Mouse (Mus musculus) adrenal gland, postnatal 25 days (tissue): ENCODE data around the gene Nsun5. TPM values are rescaled to one million over a fixed set of nuclear protein-coding genes. Genes with fewer than 3 reads are reported as not detected.
A peak's percentile ranks its signal among the peaks of the same experiment; 100 is the strongest.
"Not testable (repeated sequence)": the region's sequence is repeated elsewhere in the genome, so short reads cannot be mapped to it uniquely, and the experiment has no call there.

ENCODE experiments used
- DNase-seq: peaks from one replicate; pipeline ENCODE4 v3.0.0; 2021; ENCODE audit warnings: mixed read lengths
- long read RNA-seq: library from polyadenylated mRNA; stranded (forward); transcript quantifications from one replicate; pipeline ENCODE4 v2.0.0, GENCODE M21; 2021
- total RNA-seq: library from RNA; stranded (reverse); gene quantifications from 2 replicates; pipeline ENCODE4 v1.2.3, GENCODE M21; 2021

Nsun5 gene
- total RNA-seq, result 22.6 and 25.0 TPM in 2 replicates
- long read RNA-seq, transcript Nsun5-201 (10 exons, 2,243 nt), result major isoform, 18 of 42 reads
- long read RNA-seq, partial matches to known transcripts, result 11 of 42 reads
- long read RNA-seq, other reads (novel, unspliced or antisense), result 13 of 42 reads

DNA sequence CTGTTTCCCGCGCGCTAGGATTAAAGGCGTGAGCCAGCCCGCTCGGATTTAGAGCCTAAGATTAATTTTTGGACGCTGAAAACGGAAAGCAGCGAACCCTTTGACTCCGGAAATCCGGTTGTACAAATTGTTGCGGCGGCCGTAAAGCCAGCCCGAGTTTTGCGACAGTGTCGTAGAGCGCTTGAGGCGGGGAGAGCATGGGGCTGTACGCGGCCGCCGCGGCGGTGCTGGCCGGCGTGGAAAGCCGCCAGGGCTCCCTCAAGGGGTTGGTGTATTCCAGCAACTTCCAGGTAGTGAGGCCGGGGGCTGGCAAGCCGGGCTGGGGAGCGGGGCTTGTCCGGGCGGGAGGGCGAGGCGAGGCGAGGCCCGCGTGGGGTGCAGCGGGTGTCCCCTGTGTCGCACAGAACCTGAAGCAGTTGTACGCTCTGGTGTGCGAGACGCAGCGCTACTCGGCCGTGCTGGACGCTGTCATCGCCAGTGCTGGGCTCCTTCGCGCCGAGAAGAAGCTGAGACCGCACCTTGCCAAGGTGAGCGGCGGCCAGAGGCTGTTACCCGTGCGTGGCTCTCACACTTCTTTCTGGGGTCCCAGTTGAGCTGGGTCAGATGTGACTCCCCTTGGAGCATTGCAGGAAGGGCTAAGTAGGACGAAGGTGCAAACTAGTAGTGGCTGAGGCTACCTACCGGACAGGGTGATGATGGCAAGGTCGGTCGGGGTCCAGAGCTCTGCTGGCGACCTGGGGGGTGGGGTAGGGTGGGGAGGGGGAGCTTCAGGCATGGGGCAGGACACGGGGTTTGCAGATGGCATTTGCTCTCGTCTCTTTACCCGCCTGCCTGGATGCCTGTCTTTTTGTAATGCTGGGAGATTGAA lies at the start of gene Nsun5:
TSS of gene Nsun5 (plus strand) at position 167 of the 868 bp plus-strand sequence.
- DNase-seq, result peak; percentile 94

DNA sequence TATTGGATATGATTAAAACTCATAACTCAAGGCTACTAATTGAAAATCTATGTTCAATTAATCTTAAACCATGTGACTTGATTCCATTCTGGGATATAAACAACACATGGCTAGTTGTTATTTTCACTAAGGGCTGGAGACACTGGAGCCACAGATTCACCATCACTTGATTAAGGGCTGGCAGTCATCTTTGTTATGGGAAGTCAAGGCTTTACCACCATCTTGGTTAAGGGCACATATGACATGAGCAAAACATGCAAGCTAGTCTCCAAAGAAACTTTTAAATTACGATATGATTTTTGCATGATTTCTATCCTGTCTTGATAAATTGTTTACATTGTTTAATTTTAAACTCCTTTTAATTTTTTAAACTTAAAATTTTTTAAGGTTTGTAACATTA lies 47.6 kb upstream of the Nsun5 start:
- DNase-seq, result no peak

DNA sequence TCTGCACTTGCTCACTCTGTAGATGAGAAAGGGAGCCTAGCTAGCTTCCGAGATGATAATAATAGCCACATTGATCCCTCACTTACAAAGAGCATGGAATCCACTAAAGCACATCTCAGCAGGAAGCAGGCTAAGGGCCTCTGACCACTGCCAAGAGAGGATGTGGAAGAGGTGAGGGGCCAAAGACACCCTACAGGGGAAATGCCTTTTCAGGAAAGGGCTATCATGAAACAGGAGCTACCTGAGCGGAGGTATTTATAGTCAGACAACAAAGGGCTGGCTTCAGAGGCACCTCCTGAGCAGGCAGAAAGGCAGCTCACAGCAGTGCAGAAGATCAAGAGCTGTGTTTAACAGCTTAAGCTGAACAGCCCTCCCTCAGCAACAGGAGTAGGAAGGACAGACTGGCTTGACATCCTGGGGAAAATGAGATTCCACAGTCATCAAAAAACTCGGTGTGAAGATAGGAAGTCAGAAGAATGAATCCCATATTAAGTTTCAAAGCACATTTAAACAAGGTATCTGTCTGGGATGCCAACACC lies 43.6 kb upstream of the Nsun5 start:
- DNase-seq, result no peak

DNA sequence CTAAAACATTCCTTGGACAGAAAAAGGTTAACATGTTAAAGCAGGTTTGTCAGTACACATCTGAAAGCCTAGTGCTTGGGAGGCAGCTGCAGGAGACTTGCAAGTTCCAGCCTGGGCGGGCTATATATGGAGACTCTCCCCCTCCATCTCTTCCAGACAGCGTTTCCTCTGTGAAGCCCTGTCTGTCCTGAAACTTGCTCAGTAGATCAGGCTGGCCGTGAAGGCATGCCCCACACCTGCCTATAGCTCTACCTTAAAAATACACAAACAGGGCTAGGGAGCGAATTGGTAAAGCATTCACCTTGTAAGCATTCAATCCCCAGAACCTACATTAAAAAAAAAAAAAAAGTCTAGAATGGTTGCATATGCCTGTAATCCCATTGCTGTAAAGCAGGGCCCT lies 40.3 kb upstream of the Nsun5 start:
- no peak for DNase-seq

GRCm38 (mm10) chr5:135330201-135330600 lies 39.6 kb upstream of the Nsun5 start:
- DNase-seq, result no peak

- no peak for DNase-seq
Measured at GRCm38 (mm10) chr5:135331161-135331560, 38.6 kb upstream of the Nsun5 start.

- no peak for DNase-seq
Measured at GRCm38 (mm10) chr5:135337575-135337974, 32.2 kb upstream of the Nsun5 start.

- DNase-seq, result no peak
Measured at GRCm38 (mm10) chr5:135345989-135346388, 23.8 kb upstream of the Nsun5 start.

- DNase-seq, result no peak
Measured at GRCm38 (mm10) chr5:135346430-135346829, 23.3 kb upstream of the Nsun5 start.

- DNase-seq, result no peak
Measured at GRCm38 (mm10) chr5:135347511-135348011, 22.2 kb upstream of the Nsun5 start.

GRCm38 (mm10) chr5:135349862-135350261 lies 19.9 kb upstream of the Nsun5 start, which contains the start of gene Fkbp6:
TSS of gene Fkbp6 (minus strand) at chr5:135350044.
- no peak for DNase-seq

DNA sequence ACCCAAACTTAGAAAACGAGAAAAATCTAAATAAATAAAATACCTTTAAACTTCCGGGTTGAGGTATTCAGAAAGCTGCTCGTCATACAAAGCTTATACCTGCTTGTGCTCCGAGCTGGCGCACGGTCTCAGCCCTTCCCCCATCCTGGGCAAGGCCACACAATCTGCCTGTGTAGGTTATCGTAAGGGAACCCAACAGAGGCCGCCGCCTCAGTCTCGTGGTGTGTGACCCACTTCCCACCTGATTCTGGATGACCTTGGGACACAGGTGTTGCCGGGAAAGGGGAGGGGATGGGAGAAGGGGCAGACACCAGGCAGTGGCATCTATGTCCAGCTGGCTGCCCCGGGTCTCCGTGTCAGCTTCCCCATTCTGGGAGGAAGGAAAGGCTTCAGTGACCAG lies 18.1 kb upstream of the Nsun5 start:
- no peak for DNase-seq

DNA sequence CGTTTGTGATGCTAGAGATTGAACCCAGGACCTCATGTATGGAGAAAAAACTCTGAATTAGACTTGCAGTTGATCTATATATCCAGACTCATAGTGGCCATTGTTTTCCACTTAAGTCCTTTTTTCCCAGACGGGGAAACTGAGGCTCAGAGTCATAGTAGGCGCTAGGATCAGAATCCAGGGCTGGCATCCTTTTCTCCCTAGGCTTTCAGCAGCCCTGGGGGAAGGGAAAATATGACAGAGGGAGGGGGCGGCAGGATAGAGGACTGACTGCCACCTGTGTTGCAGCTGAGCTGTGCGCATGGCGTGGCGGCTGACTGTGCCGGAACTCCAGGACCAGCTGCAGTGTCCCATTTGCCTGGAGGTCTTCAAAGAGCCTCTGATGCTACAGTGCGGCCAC lies 16.8 kb upstream of the Nsun5 start, which contains the start of gene Trim50:
TSS of gene Trim50 (plus strand) at position 301 of the 400 bp plus-strand sequence.
- DNase-seq, result no peak

GRCm38 (mm10) chr5:135353564-135353963 lies 16.2 kb upstream of the Nsun5 start:
- no peak for DNase-seq

DNA sequence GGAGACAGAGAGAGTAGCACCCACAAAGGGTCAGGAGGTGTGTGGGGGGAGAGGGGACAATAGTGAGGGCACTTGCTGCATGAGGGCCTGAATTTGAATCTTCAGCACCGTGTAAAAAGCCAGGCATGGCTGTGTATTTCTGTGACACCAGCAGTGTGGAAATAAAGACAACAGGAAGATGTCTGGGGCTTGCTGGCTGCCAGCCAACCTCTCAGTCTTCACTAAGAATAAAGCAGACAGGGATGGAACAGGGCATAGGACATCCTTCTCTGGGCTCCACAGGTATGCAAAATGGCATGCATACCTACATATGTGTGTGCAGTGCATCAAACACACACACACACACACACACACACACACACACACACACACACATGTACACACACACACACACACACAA lies 13.7 kb upstream of the Nsun5 start:
- DNase-seq, result no peak

GRCm38 (mm10) chr5:135357556-135357955 lies 12.2 kb upstream of the Nsun5 start:
- no peak for DNase-seq

- DNase-seq, result no peak
Measured at GRCm38 (mm10) chr5:135359772-135360171, 10.0 kb upstream of the Nsun5 start.

DNA sequence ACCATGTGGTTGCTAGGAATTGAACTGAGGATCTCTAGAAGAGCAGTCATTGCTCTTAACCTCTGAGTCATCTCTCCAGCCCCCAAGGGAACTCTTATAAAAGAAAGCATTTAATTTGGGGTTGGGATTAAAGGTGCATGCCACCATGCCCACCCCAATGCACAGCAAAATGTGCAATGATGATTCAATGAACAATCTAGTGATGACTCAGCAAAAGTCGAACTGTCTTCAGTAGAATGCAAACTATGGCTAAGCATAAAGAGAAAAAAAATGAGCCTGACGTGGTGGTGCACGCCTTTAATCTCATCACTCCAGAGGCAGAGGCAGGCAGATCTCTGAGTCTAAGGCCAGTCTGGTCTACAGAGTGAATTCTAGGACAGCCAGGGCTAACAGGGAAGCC lies 7.2 kb upstream of the Nsun5 start:
- DNase-seq, result no peak

- no peak for DNase-seq
Measured at GRCm38 (mm10) chr5:135363540-135363939, 6.2 kb upstream of the Nsun5 start.

- DNase-seq, result no peak
Measured at GRCm38 (mm10) chr5:135367841-135368240, 1.9 kb upstream of the Nsun5 start.

GRCm38 (mm10) chr5:135368312-135368711 lies 1.4 kb upstream of the Nsun5 start:
- no peak for DNase-seq

DNA sequence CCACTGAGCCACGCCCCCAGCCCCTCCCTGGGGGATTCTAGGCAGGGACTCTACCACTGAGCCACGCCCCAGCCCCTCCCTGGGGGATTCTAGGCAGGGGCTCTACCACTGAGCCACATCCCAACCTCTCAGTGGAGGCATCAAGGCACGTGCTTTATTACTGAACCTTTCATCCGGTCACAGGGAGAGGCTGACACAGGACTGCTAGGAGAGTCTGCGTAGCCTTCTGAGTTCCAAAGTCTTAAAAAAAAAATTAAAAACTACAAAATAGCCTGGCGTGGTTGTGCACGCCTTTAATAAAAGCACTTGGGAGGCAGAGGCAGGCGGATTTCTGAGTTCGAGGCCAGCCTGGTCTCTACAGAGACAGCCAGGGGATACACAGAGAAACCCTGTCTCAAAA lies 557 bp upstream of the Nsun5 start:
- DNase-seq, result not testable (repeated sequence)

GRCm38 (mm10) chr5:135371195-135371594 lies 1.4 kb downstream of the Nsun5 start:
- DNase-seq, result no peak
